Mouse (Mus musculus) embryonic facial prominence, embryonic 13.5 days (tissue): ENCODE data around the gene Glb1l3. TPM values are rescaled to one million over a fixed set of nuclear protein-coding genes. Genes with fewer than 3 reads are reported as not detected.
"Not testable (repeated sequence)": the region's sequence is repeated elsewhere in the genome, so short reads cannot be mapped to it uniquely, and the experiment has no call there.

Experiments
- ATAC-seq: fragments of 200-750 bp; cut with Nextera tagmentation; 2 replicates; pipeline ENCODE4 v1.8.0; 2017; ENCODE audit warnings: low read depth; ENCODE audit not compliant: insufficient number of reproducible peaks, insufficient read depth, low FRiP score, low TSS enrichment
- H3K27ac ChIP-seq: fragments of 300-500 bp; sonication (generic); 2 replicates; pipeline ENCODE4 v1.5.1; 2015; ENCODE audit warnings: moderate library complexity, mild to moderate bottlenecking, inconsistent platforms
- H3K27me3 ChIP-seq: fragments of 300-500 bp; sonication (generic); 2 replicates; pipeline ENCODE4 v1.6.1; 2015; ENCODE audit warnings: mild to moderate bottlenecking, inconsistent platforms
- H3K36me3 ChIP-seq: fragments of 300-500 bp; sonication (generic); 2 replicates; pipeline ENCODE4 v1.6.1; 2015; ENCODE audit warnings: mild to moderate bottlenecking, inconsistent platforms
- H3K4me1 ChIP-seq: fragments of 300-500 bp; sonication (generic); 2 replicates; pipeline ENCODE4 v1.6.1; 2015; ENCODE audit warnings: inconsistent platforms
- H3K4me2 ChIP-seq: fragments of 300-500 bp; sonication (generic); 2 replicates; pipeline ENCODE4 v1.6.1; 2015; ENCODE audit warnings: moderate library complexity, mild to moderate bottlenecking, inconsistent platforms
- H3K4me3 ChIP-seq: fragments of 300-500 bp; sonication (generic); 2 replicates; pipeline ENCODE4 v1.5.1; 2015; ENCODE audit warnings: mild to moderate bottlenecking, inconsistent platforms
- H3K9ac ChIP-seq: fragments of 300-500 bp; sonication (generic); 2 replicates; pipeline ENCODE4 v1.6.1; 2015; ENCODE audit warnings: mild to moderate bottlenecking, inconsistent platforms
- H3K9me3 ChIP-seq: fragments of 300-500 bp; sonication (generic); 2 replicates; pipeline ENCODE4 v1.6.1; 2016; ENCODE audit warnings: inconsistent platforms
- WGBS: fragments of 180-500 bp; shearing (Covaris S2); methylation state at CpG from one replicate; pipeline ENCODE4 v1.1.7; 2015; ENCODE audit warnings: mixed read lengths; 5-methylcytosine and 5-hydroxymethylcytosine counted together
- polyA plus RNA-seq: library from polyadenylated mRNA; unstranded; fragments of >200 nt; fragmentation: Nextera tagmentation; extraction: Ambion mirVana; gene quantifications from 2 replicates; pipeline ENCODE4 v1.2.1, GENCODE M21; 2015

Glb1l3 gene
- not detected in 2 replicates for polyA plus RNA-seq

- ATAC-seq, result no peak
- no peaks in the 10 kb centered on the region for H3K9me3 ChIP-seq
- 75% methylated on average over 5 of the region's 5 CpGs for WGBS
- no peak within 1 kb of the TSS for H3K4me3 ChIP-seq
- H3K27me3 ChIP-seq, result no peaks in the 10 kb centered on the region
- no peaks in the 10 kb centered on the region for H3K4me1 ChIP-seq
- no peak within 1 kb of the TSS for H3K4me2 ChIP-seq
- H3K27ac ChIP-seq, result no peak within 1 kb of the TSS
- no peaks in the 10 kb centered on the region for H3K36me3 ChIP-seq
- H3K9ac ChIP-seq, result no peak within 1 kb of the TSS
Observed at GRCm38 (mm10) chr9:26860751-26861150, at the start of gene Glb1l3. Gene Glb1l3 (minus strand): TSS chr9:26860890.

- not testable (repeated sequence) for H3K4me2 ChIP-seq, H3K9ac ChIP-seq, H3K27ac ChIP-seq, H3K27me3 ChIP-seq, H3K4me1 ChIP-seq, H3K36me3 ChIP-seq, H3K9me3 ChIP-seq, ATAC-seq, H3K4me3 ChIP-seq
- 79% methylated on average over 7 of the region's 7 CpGs for WGBS
Observed at GRCm38 (mm10) chr9:26869856-26870255, 9.2 kb upstream of the Glb1l3 start.

GRCm38 (mm10) chr9:26831089-26831488 lies 29.6 kb downstream of the Glb1l3 start:
- Histone ChIP-seq H3K4me3 (no peak overlapping the region), H3K27me3 (no peaks in the 10 kb centered on the region), H3K27ac (no peak overlapping the region), H3K9ac (no peak overlapping the region), H3K4me1 (no peaks in the 10 kb centered on the region), H3K36me3 (no peaks in the 10 kb centered on the region), H3K4me2 (no peak overlapping the region), H3K9me3 (no peaks in the 10 kb centered on the region)
- 86% methylated on average over 3 of the region's 3 CpGs for WGBS
- no peak for ATAC-seq

- Histone ChIP-seq H3K4me3 (no peak overlapping the region), H3K36me3 (no peaks in the 10 kb centered on the region), H3K4me1 (no peaks in the 10 kb centered on the region), H3K9ac (no peak overlapping the region), H3K27me3 (no peaks in the 10 kb centered on the region), H3K27ac (no peak overlapping the region), H3K4me2 (no peak overlapping the region), H3K9me3 (no peaks in the 10 kb centered on the region)
- 49% methylated on average over 1 of the region's 1 CpGs for WGBS
- ATAC-seq, result no peak
Observed at GRCm38 (mm10) chr9:26819942-26820341, 40.7 kb downstream of the Glb1l3 start.

- Histone ChIP-seq H3K4me3 (no peak overlapping the region), H3K27ac (no peak overlapping the region), H3K4me1 (peaks cover 5% of the 10 kb centered on the region), H3K36me3 (no peaks in the 10 kb centered on the region), H3K9ac (no peak overlapping the region), H3K27me3 (no peaks in the 10 kb centered on the region), H3K4me2 (no peak overlapping the region), H3K9me3 (no peaks in the 10 kb centered on the region)
- no peak for ATAC-seq
- 81% methylated on average over 2 of the region's 2 CpGs for WGBS
Observed at GRCm38 (mm10) chr9:26808735-26809134, 52.0 kb downstream of the Glb1l3 start.

- H3K27me3 ChIP-seq, result no peaks in the 10 kb centered on the region
- peak within 1 kb of the TSS; percentile 54 for H3K4me3 ChIP-seq
- H3K36me3 ChIP-seq, result no peaks in the 10 kb centered on the region
- ATAC-seq, result peak; percentile 100
- H3K27ac ChIP-seq, result peak within 1 kb of the TSS; percentile 72
- peak within 1 kb of the TSS; percentile 69 for H3K9ac ChIP-seq
- H3K9me3 ChIP-seq, result no peaks in the 10 kb centered on the region
- under 1% methylated on average over 33 of the region's 33 CpGs for WGBS
- peak within 1 kb of the TSS; percentile 79 for H3K4me2 ChIP-seq
- H3K4me1 ChIP-seq, result peaks cover 5% of the 10 kb centered on the region
Observed at GRCm38 (mm10) chr9:26805935-26806666, 54.6 kb downstream of the Glb1l3 start, which contains the start of gene Glb1l2. Gene Glb1l2 (minus strand): TSS chr9:26806468.

GRCm38 (mm10) chr9:26804321-26804720 lies 56.4 kb downstream of the Glb1l3 start:
- H3K4me1 ChIP-seq, result peaks cover 5% of the 10 kb centered on the region
- no peak overlapping the region for H3K27ac ChIP-seq
- H3K27me3 ChIP-seq, result no peaks in the 10 kb centered on the region
- no peaks in the 10 kb centered on the region for H3K36me3 ChIP-seq
- H3K9me3 ChIP-seq, result no peaks in the 10 kb centered on the region
- H3K4me3 ChIP-seq, result no peak overlapping the region
- ATAC-seq, result no peak
- no peak overlapping the region for H3K4me2 ChIP-seq
- H3K9ac ChIP-seq, result no peak overlapping the region

GRCm38 (mm10) chr9:26800357-26800756 lies 60.3 kb downstream of the Glb1l3 start:
- WGBS, result 85% methylated on average over 2 of the region's 2 CpGs

GRCm38 (mm10) chr9:26798731-26799130 lies 62.0 kb downstream of the Glb1l3 start:
- Histone ChIP-seq H3K27me3 (no peaks in the 10 kb centered on the region), H3K36me3 (no peaks in the 10 kb centered on the region), H3K4me1 (no peaks in the 10 kb centered on the region), H3K4me2 (no peak overlapping the region), H3K9me3 (no peaks in the 10 kb centered on the region), H3K4me3 (no peak overlapping the region), H3K27ac (no peak overlapping the region), H3K9ac (no peak overlapping the region)
- no peak for ATAC-seq
- 88% methylated on average over 1 of the region's 1 CpGs for WGBS

More at GRCm38 (mm10) chr9:26800357-26800756, 60.3 kb downstream of the Glb1l3 start:
- H3K4me1 ChIP-seq, result no peaks in the 10 kb centered on the region
- no peak overlapping the region for H3K4me3 ChIP-seq
- no peaks in the 10 kb centered on the region for H3K36me3 ChIP-seq
- H3K27ac ChIP-seq, result no peak overlapping the region
- no peak overlapping the region for H3K9ac ChIP-seq
- H3K9me3 ChIP-seq, result no peaks in the 10 kb centered on the region
- H3K4me2 ChIP-seq, result no peak overlapping the region
- no peaks in the 10 kb centered on the region for H3K27me3 ChIP-seq
- no peak for ATAC-seq

GRCm38 (mm10) chr9:26798205-26798604 lies 62.5 kb downstream of the Glb1l3 start:
- Histone ChIP-seq H3K4me1 (no peaks in the 10 kb centered on the region), H3K4me2 (no peak overlapping the region), H3K4me3 (no peak overlapping the region), H3K36me3 (no peaks in the 10 kb centered on the region), H3K27ac (no peak overlapping the region), H3K9ac (no peak overlapping the region), H3K27me3 (no peaks in the 10 kb centered on the region), H3K9me3 (no peaks in the 10 kb centered on the region)
- WGBS, result 76% methylated on average over 3 of the region's 3 CpGs
- no peak for ATAC-seq

- H3K36me3 ChIP-seq, result no peaks in the 10 kb centered on the region
- 65% methylated on average over 3 of the region's 3 CpGs for WGBS
- no peaks in the 10 kb centered on the region for H3K4me1 ChIP-seq
- H3K27me3 ChIP-seq, result no peaks in the 10 kb centered on the region
- no peak overlapping the region for H3K4me3 ChIP-seq
- no peak for ATAC-seq
- no peak overlapping the region for H3K9ac ChIP-seq
- H3K9me3 ChIP-seq, result no peaks in the 10 kb centered on the region
- H3K27ac ChIP-seq, result no peak overlapping the region
- no peak overlapping the region for H3K4me2 ChIP-seq
Observed at GRCm38 (mm10) chr9:26792829-26793228, 67.9 kb downstream of the Glb1l3 start.

- WGBS, result 62% methylated on average over 7 of the region's 7 CpGs
- ATAC-seq, result no peak
- no peaks in the 10 kb centered on the region for H3K36me3 ChIP-seq
- H3K27me3 ChIP-seq, result no peaks in the 10 kb centered on the region
- H3K4me2 ChIP-seq, result no peak overlapping the region
- no peak overlapping the region for H3K27ac ChIP-seq
- H3K9me3 ChIP-seq, result no peaks in the 10 kb centered on the region
- no peak overlapping the region for H3K4me3 ChIP-seq
- H3K4me1 ChIP-seq, result 0 out of 2 replicates have a peak, but pooled peaks cover 3% of the 10 kb centered on the region
- no peak overlapping the region for H3K9ac ChIP-seq
Observed at GRCm38 (mm10) chr9:26783414-26783975, 77.2 kb downstream of the Glb1l3 start.
